Mouse (Mus musculus) lung, embryonic 16.5 days (tissue): ENCODE data around the gene Cxcl5. TPM values are rescaled to one million over a fixed set of nuclear protein-coding genes. Genes with fewer than 3 reads are reported as not detected.
"Not testable (repeated sequence)": the region's sequence is repeated elsewhere in the genome, so short reads cannot be mapped to it uniquely, and the experiment has no call there.

Source experiments
- ATAC-seq: fragments of 200-750 bp; cut with Nextera tagmentation; 2 replicates; pipeline ENCODE4 v1.8.0; 2017; ENCODE audit warnings: low read depth, mild to moderate bottlenecking, moderate library complexity
- H3K27ac ChIP-seq: fragments of 300-500 bp; sonication (generic); 2 replicates; pipeline ENCODE4 v1.5.1; 2014; ENCODE audit warnings: mild to moderate bottlenecking, control low read depth, low read length
- H3K27me3 ChIP-seq: fragments of 300-500 bp; sonication (generic); 2 replicates; pipeline ENCODE4 v1.6.1; 2014; ENCODE audit warnings: low read depth, low read length, mixed read lengths; ENCODE audit not compliant: control insufficient read depth, insufficient read depth
- H3K36me3 ChIP-seq: fragments of 300-500 bp; sonication (generic); 2 replicates; pipeline ENCODE4 v1.6.1; 2014; ENCODE audit warnings: low read length; ENCODE audit not compliant: control insufficient read depth, insufficient read depth
- H3K4me1 ChIP-seq: fragments of 300-500 bp; sonication (generic); replicated peaks from 2 replicates; pipeline ENCODE4 v1.6.1; 2014; ENCODE audit warnings: low read length, mixed read lengths; ENCODE audit not compliant: control insufficient read depth, insufficient read depth
- H3K4me2 ChIP-seq: fragments of 300-500 bp; sonication (generic); 2 replicates; pipeline ENCODE4 v1.6.1; 2014; ENCODE audit warnings: low read depth, low read length, control low read depth
- H3K4me3 ChIP-seq: fragments of 300-500 bp; sonication (generic); 2 replicates; pipeline ENCODE4 v1.5.1; 2014; ENCODE audit warnings: mild to moderate bottlenecking, low read length, control low read depth
- H3K9ac ChIP-seq: fragments of 300-500 bp; sonication (generic); 2 replicates; pipeline ENCODE4 v1.6.1; 2014; ENCODE audit warnings: low read length, control low read depth
- H3K9me3 ChIP-seq: fragments of 300-500 bp; sonication (generic); 2 replicates; pipeline ENCODE4 v1.6.1; 2016; ENCODE audit warnings: low read length; ENCODE audit not compliant: control insufficient read depth
- WGBS: fragments of 180-500 bp; shearing (Covaris S2); extraction: QIAGEN DNeasy Blood & Tissue Kit; methylation state at CpG from one replicate; pipeline ENCODE4 v1.1.7; 2014; 5-methylcytosine and 5-hydroxymethylcytosine counted together
- microRNA-seq: library from miRNA; unstranded; fragments of <30 nt; microRNA quantifications from one replicate; pipeline ENCODE4, GENCODE M21; 2016
- polyA plus RNA-seq: library from polyadenylated mRNA; unstranded; fragments of >200 nt; fragmentation: Nextera tagmentation; extraction: Ambion mirVana; gene quantifications from 2 replicates; pipeline ENCODE4 v1.2.1, GENCODE M21; 2015

The Cxcl5 gene
- polyA plus RNA-seq, 1 experiment from 2014 or later: not detected

GRCm38 (mm10) chr5:90794195-90794625, 35.0 kb downstream of the Cxcl5 start, which contains the start of gene Cxcl15:
Cxcl15 (plus strand) TSS chr5:90794534.
- Histone ChIP-seq H3K27ac (peak within 1 kb of the TSS; percentile 75), H3K4me1 (peaks cover 6% of the 10 kb centered on the region), H3K36me3 (no peaks in the 10 kb centered on the region), H3K4me2 (peak within 1 kb of the TSS; percentile 27), H3K9ac (no peak within 1 kb of the TSS), H3K9me3 (no peaks in the 10 kb centered on the region), H3K4me3 (peak within 1 kb of the TSS; percentile 21), H3K27me3 (no peaks in the 10 kb centered on the region)
- peak; percentile 92 for ATAC-seq
- WGBS: 39% methylated on average over 5 of the region's 5 CpGs

- not testable (repeated sequence) for H3K4me1 ChIP-seq, H3K9ac ChIP-seq, H3K9me3 ChIP-seq, H3K4me3 ChIP-seq, H3K36me3 ChIP-seq, H3K27me3 ChIP-seq, H3K4me2 ChIP-seq, ATAC-seq, H3K27ac ChIP-seq
- 77% methylated on average over 2 of the region's 2 CpGs for WGBS
Measured at GRCm38 (mm10) chr5:90795392-90795791, 36.2 kb downstream of the Cxcl5 start.

GRCm38 (mm10) chr5:90804574-90804973, 45.4 kb downstream of the Cxcl5 start:
- no peaks in the 10 kb centered on the region for H3K27me3 ChIP-seq
- no peak overlapping the region for H3K9ac ChIP-seq
- no peaks in the 10 kb centered on the region for H3K4me1 ChIP-seq
- no peaks in the 10 kb centered on the region for H3K36me3 ChIP-seq
- H3K4me2 ChIP-seq: no peak overlapping the region
- no peak overlapping the region for H3K4me3 ChIP-seq
- H3K27ac ChIP-seq: no peak overlapping the region
- H3K9me3 ChIP-seq: no peaks in the 10 kb centered on the region
- no peak for ATAC-seq

- Histone ChIP-seq H3K9ac (no peak overlapping the region), H3K36me3 (no peaks in the 10 kb centered on the region), H3K4me2 (no peak overlapping the region), H3K9me3 (no peaks in the 10 kb centered on the region), H3K4me1 (no peaks in the 10 kb centered on the region), H3K27me3 (no peaks in the 10 kb centered on the region), H3K27ac (no peak overlapping the region), H3K4me3 (no peak overlapping the region)
- ATAC-seq: no peak
Measured at GRCm38 (mm10) chr5:90806050-90806449, 46.9 kb downstream of the Cxcl5 start.

DNA sequence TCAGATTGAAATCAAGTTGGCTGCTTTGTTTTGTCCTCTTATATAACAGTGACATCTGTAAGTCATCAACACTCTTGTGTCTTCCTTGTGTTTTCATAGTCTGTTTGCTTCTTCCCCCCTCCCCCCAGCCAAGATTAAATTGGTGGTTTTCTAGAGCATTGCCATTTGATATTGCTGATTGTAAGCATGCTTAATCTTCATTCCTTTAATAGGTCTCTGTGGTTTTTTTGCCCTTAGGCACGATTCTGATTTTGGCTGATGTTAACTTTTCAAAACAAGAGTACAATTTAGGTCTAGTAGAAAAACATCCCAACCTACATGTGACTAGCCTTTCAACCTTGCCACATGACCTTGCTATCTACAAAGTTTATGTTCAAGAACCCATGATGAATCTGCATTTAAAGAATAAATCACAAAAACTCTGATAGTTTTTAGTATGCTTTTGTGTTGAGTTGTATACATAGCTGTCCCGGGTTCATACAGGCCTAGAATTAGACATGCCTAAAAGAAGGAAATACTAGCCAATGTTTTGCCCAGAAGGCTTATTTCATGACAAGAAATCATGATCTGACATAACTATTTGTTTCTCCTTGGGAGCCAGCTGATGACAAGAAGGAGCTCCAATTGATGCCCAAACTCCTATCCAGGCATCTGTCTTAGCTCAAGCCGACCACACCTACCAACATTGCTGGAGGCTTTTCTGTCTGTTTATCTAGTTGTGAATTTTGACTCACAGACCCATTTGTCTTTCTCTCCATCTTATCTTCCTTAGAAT, 48.2 kb downstream of the Cxcl5 start:
- Histone ChIP-seq H3K9me3 (no peaks in the 10 kb centered on the region), H3K4me2 (no peak overlapping the region), H3K9ac (no peak overlapping the region), H3K36me3 (no peaks in the 10 kb centered on the region), H3K4me1 (no peaks in the 10 kb centered on the region), H3K27ac (no peak overlapping the region), H3K4me3 (no peak overlapping the region), H3K27me3 (no peaks in the 10 kb centered on the region)
- WGBS: 62% methylated on average over 3 of the region's 3 CpGs
- ATAC-seq: no peak

Small RNA genes lying within 50 kb of the gene (microRNA-seq; reads per million reads assigned to microRNA genes)
- not detected for gene Gm24322

Other genes starting within 250 kb of the Cxcl5 start
- 0.63 TPM in 1 of 2 replicates, not detected in the other for gene Afm, start 240.4 kb upstream of the Cxcl5 start, polyA plus RNA-seq
- gene 5830473C10Rik, start 198.3 kb upstream of the Cxcl5 start, polyA plus RNA-seq: 0.10 TPM in 1 of 2 replicates, not detected in the other
- gene Rassf6, start 118.7 kb upstream of the Cxcl5 start, polyA plus RNA-seq: 4.0 and 4.1 TPM in 2 replicates
- gene Ppbp, start 9.2 kb downstream of the Cxcl5 start, polyA plus RNA-seq: 6.0 and 6.5 TPM in 2 replicates
- 72.7 and 86.3 TPM in 2 replicates for gene Pf4, start 13.1 kb downstream of the Cxcl5 start, polyA plus RNA-seq
- gene Cxcl3, start 26.7 kb downstream of the Cxcl5 start, polyA plus RNA-seq: not detected in 2 replicates
- 25.4 and 40.0 TPM in 2 replicates for gene Cxcl15, start 35.2 kb downstream of the Cxcl5 start, polyA plus RNA-seq
- gene Cxcl1, start 131.9 kb downstream of the Cxcl5 start, polyA plus RNA-seq: 0.41 and 1.0 TPM in 2 replicates
- gene Cxcl2, start 144.5 kb downstream of the Cxcl5 start, polyA plus RNA-seq: not detected in 2 replicates
- gene Mthfd2l, start 171.8 kb downstream of the Cxcl5 start, polyA plus RNA-seq: 33.2 and 42.9 TPM in 2 replicates